Mouse (Mus musculus): Measurements from ENCODE around the gene Pxk. TPM values are rescaled to one million over a fixed set of nuclear protein-coding genes. Genes with fewer than 3 reads are reported as not detected.

Gene Pxk
- polyA plus RNA-seq, 1 experiment from 2014 or later: 29.4 TPM

DNA sequence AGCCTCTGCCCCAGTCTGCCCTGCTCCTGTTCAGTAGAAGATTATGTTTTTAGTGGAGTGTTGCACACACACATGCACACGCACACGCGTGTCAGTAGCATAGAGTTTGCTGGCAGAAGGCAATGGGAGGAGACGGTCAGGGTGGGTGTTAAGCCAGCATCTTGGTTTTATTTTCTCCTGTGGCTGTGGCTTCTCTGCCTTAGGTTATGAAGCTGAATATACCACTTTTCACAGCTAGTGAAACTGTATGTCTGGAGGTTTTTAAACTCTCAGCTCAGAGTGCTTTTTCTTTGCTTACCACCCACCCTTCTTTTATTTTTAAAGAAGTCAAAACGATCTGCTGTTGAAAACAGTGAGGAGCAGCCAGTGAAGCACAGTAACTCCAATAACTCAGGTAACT lies 53.7 kb downstream of the Pxk start:
- Histone ChIP-seq H3K27me3 (ENCODE audit: control insufficient read depth, insufficient read depth, low read length) (no peaks in the 10 kb centered on the region), H3K4me2 (replicated peaks; ENCODE audit: low read depth) (no peak overlapping the region), H3K9ac (ENCODE audit: low read length) (no peak overlapping the region), H3K9me3 (ENCODE audit: control insufficient read depth, low read length) (no peaks in the 10 kb centered on the region), H3K4me3 (ENCODE audit: low read depth, low read length) (no peak overlapping the region), H3K4me1 (replicated peaks; ENCODE audit: control insufficient read depth, insufficient read depth) (no peaks in the 10 kb centered on the region), H3K27ac (replicated peaks) (no peak overlapping the region), H3K36me3 (ENCODE audit: control insufficient read depth, insufficient read depth, low read length) (peaks cover 11% of the 10 kb centered on the region)
- 96% methylated on average over 5 of the region's 5 CpGs for WGBS
- no peak for DNase-seq (ENCODE audit: low spot score)
- TF ChIP-seq EP300 (optimal IDR thresholded peaks at IDR 0.05) (no peak), CTCF (IDR thresholded peaks at IDR 0.05; ENCODE audit: low read depth) (no peak)
- ATAC-seq (ENCODE audit: low FRiP score, low TSS enrichment): no peak

DNA sequence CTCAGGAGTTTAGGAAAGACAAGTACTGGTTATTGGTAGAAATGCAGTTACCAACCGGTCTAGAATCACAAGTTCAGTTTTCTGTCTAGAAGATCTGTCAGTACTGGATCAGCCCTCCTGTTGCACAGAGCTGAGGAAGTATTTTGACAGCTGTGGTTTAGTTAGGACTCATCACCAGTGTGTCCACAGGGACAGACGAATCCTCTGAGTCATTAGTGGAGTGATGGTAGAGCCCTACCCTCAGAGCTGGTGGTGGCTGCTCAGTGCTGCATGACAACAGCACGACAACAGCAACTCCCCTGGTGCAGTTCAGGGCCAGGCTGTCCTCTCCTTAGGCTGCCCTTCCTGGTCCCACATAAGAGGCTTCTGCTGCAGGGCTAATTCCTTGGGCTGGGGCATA lies 56.1 kb downstream of the Pxk start:
- H3K4me1 ChIP-seq (replicated peaks; ENCODE audit: control insufficient read depth, insufficient read depth): no peaks in the 10 kb centered on the region
- no peaks in the 10 kb centered on the region for H3K27me3 ChIP-seq (ENCODE audit: control insufficient read depth, insufficient read depth, low read length)
- H3K4me3 ChIP-seq (ENCODE audit: low read depth, low read length): no peak overlapping the region
- H3K9ac ChIP-seq (ENCODE audit: low read length): no peak overlapping the region
- DNase-seq (ENCODE audit: low spot score) (no peak), ATAC-seq (ENCODE audit: low FRiP score, low TSS enrichment) (no peak)
- H3K9me3 ChIP-seq (ENCODE audit: control insufficient read depth, low read length): no peaks in the 10 kb centered on the region
- peaks cover 11% of the 10 kb centered on the region for H3K36me3 ChIP-seq (ENCODE audit: control insufficient read depth, insufficient read depth, low read length)
- no peak overlapping the region for H3K4me2 ChIP-seq (replicated peaks; ENCODE audit: low read depth)
- no peak overlapping the region for H3K27ac ChIP-seq (replicated peaks)
- no peak for TF ChIP-seq EP300 (optimal IDR thresholded peaks at IDR 0.05)
- no peak for TF ChIP-seq CTCF (IDR thresholded peaks at IDR 0.05; ENCODE audit: low read depth)
- WGBS: 76% methylated on average over 3 of the region's 3 CpGs

DNA sequence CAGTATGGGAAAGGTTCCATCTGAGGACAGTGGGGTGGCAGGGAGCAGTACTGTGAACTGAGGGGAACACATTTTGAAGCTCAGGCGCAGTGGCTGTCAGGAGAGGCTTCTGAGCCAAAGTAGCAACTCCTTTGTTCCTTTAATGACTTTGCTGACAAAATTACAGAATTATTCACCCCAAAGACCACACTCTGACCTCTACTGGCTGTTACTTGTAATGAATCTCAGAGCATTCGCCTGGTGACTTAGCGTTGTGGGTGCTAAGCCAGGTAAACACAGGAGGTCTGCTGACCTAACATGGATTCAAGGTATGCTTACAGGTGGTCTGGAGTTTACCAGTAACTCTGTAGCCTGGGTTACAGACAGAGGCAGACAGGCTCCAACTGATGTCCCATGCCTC lies 58.9 kb downstream of the Pxk start:
- TF ChIP-seq EP300 (optimal IDR thresholded peaks at IDR 0.05) (no peak), CTCF (IDR thresholded peaks at IDR 0.05; ENCODE audit: low read depth) (peak; percentile 73)
- no peaks in the 10 kb centered on the region for H3K4me1 ChIP-seq (replicated peaks; ENCODE audit: control insufficient read depth, insufficient read depth)
- H3K36me3 ChIP-seq (ENCODE audit: control insufficient read depth, insufficient read depth, low read length): peaks cover 11% of the 10 kb centered on the region
- H3K27ac ChIP-seq (replicated peaks): no peak overlapping the region
- DNase-seq (ENCODE audit: low spot score) (no peak), ATAC-seq (ENCODE audit: low FRiP score, low TSS enrichment) (no peak)
- no peaks in the 10 kb centered on the region for H3K9me3 ChIP-seq (ENCODE audit: control insufficient read depth, low read length)
- H3K27me3 ChIP-seq (ENCODE audit: control insufficient read depth, insufficient read depth, low read length): no peaks in the 10 kb centered on the region
- WGBS: 27% methylated on average over 3 of the region's 3 CpGs
- H3K9ac ChIP-seq (ENCODE audit: low read length): no peak overlapping the region
- H3K4me2 ChIP-seq (replicated peaks; ENCODE audit: low read depth): no peak overlapping the region
- no peak overlapping the region for H3K4me3 ChIP-seq (ENCODE audit: low read depth, low read length)

DNA sequence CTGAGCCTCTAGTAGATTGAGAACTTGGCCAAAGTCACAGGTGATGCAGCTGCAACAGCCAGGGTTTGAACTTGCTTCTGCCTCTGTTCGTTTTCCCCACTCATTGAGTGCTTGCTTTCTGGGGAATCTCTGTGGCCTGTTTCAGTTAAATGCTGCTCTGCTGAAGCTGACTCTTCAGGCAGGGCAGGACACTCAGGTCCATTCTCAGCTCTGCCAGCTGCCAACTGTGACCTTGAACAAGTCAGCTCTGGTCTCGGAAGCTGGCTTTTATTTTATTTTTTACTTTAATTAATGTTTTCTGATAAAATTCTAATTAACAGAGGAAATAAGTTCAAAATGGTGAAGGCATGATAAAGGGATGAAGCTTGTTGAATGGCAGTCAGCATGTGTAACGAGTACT lies 60.7 kb downstream of the Pxk start:
- H3K4me3 ChIP-seq (ENCODE audit: low read depth, low read length): no peak overlapping the region
- 82% methylated on average over 3 of the region's 3 CpGs for WGBS
- no peaks in the 10 kb centered on the region for H3K27me3 ChIP-seq (ENCODE audit: control insufficient read depth, insufficient read depth, low read length)
- peaks cover 6% of the 10 kb centered on the region; the same call in 1 of the 2 replicates for H3K36me3 ChIP-seq (ENCODE audit: control insufficient read depth, insufficient read depth, low read length)
- ATAC-seq (ENCODE audit: low FRiP score, low TSS enrichment) (no peak), DNase-seq (ENCODE audit: low spot score) (no peak)
- H3K9ac ChIP-seq (ENCODE audit: low read length): no peak overlapping the region
- no peaks in the 10 kb centered on the region for H3K4me1 ChIP-seq (replicated peaks; ENCODE audit: control insufficient read depth, insufficient read depth)
- TF ChIP-seq CTCF (IDR thresholded peaks at IDR 0.05; ENCODE audit: low read depth) (no peak), EP300 (optimal IDR thresholded peaks at IDR 0.05) (no peak)
- no peaks in the 10 kb centered on the region for H3K9me3 ChIP-seq (ENCODE audit: control insufficient read depth, low read length)
- no peak overlapping the region for H3K27ac ChIP-seq (replicated peaks)
- H3K4me2 ChIP-seq (replicated peaks; ENCODE audit: low read depth): no peak overlapping the region

DNA sequence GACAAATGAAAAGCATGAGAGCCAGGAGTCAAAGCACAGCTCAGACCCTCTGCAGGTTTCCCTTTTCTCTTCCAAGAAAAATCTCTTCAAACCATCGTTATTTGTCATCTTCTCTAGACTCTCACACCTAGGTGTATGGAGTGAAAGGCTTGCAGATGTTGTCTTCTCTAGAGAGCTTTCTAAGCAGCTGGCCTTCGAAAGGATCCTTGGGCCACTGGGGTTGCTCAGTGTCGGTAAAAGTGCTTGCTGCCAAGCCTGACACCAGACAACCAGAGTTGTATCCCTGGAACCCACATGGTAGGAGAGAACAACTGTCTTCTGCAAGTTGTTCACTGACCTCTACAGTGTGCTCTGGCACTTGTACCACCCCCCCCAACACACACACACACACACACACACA lies 61.1 kb downstream of the Pxk start:
- no peaks in the 10 kb centered on the region for H3K9me3 ChIP-seq (ENCODE audit: control insufficient read depth, low read length)
- H3K4me3 ChIP-seq (ENCODE audit: low read depth, low read length): no peak overlapping the region
- H3K9ac ChIP-seq (ENCODE audit: low read length): no peak overlapping the region
- TF ChIP-seq CTCF (IDR thresholded peaks at IDR 0.05; ENCODE audit: low read depth) (no peak), EP300 (optimal IDR thresholded peaks at IDR 0.05) (no peak)
- ATAC-seq (ENCODE audit: low FRiP score, low TSS enrichment) (no peak), DNase-seq (ENCODE audit: low spot score) (no peak)
- no peak overlapping the region for H3K4me2 ChIP-seq (replicated peaks; ENCODE audit: low read depth)
- 77% methylated on average over 3 of the region's 3 CpGs for WGBS
- no peaks in the 10 kb centered on the region for H3K4me1 ChIP-seq (replicated peaks; ENCODE audit: control insufficient read depth, insufficient read depth)
- H3K36me3 ChIP-seq (ENCODE audit: control insufficient read depth, insufficient read depth, low read length): peaks cover 9% of the 10 kb centered on the region; the same call in 1 of the 2 replicates
- no peak overlapping the region for H3K27ac ChIP-seq (replicated peaks)
- H3K27me3 ChIP-seq (ENCODE audit: control insufficient read depth, insufficient read depth, low read length): no peaks in the 10 kb centered on the region

DNA sequence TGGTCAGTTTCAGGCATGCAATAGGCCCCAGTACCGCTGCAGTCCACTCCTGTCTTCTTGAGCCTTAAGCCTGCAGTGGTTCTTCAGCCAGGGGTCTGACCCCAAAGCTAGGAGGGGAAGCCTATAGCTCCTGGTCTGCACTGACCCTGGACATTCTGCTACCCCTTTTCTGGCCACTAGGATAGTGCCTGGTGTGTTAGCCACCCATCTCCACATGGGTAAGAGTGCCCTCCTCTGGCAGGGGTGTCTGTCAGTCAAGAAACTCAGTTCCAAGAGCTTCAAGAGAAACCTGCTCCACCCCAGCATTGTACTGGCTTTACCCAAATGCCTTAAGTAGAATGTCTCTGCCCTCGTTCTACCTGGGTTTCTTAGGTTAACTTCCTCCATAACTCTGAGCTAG lies 63.8 kb downstream of the Pxk start:
- no peak overlapping the region for H3K4me2 ChIP-seq (replicated peaks; ENCODE audit: low read depth)
- H3K4me3 ChIP-seq (ENCODE audit: low read depth, low read length): no peak overlapping the region
- H3K9ac ChIP-seq (ENCODE audit: low read length): no peak overlapping the region
- H3K27ac ChIP-seq (replicated peaks): no peak overlapping the region
- peaks cover 15% of the 10 kb centered on the region for H3K36me3 ChIP-seq (ENCODE audit: control insufficient read depth, insufficient read depth, low read length)
- TF ChIP-seq CTCF (IDR thresholded peaks at IDR 0.05; ENCODE audit: low read depth) (peak; percentile 63), EP300 (optimal IDR thresholded peaks at IDR 0.05) (no peak)
- no peaks in the 10 kb centered on the region for H3K9me3 ChIP-seq (ENCODE audit: control insufficient read depth, low read length)
- ATAC-seq (ENCODE audit: low FRiP score, low TSS enrichment): peak; percentile 52; the same call in 1 of the 2 replicates
- WGBS: 76% methylated on average over 2 of the region's 2 CpGs
- peak; percentile 28 for DNase-seq (ENCODE audit: low spot score)
- no peaks in the 10 kb centered on the region for H3K27me3 ChIP-seq (ENCODE audit: control insufficient read depth, insufficient read depth, low read length)
- H3K4me1 ChIP-seq (replicated peaks; ENCODE audit: control insufficient read depth, insufficient read depth): no peaks in the 10 kb centered on the region

All from stomach, postnatal 0 days (tissue).